Mouse (Mus musculus) kidney, adult 2 months (tissue): ENCODE measurements at regions not wholly inside any gene's neighbourhood (a gene's known extent, or its start where the extent isn't known, plus 50 kb on each side); places are given as distances from the start of the nearest gene placed in this dataset.

Source experiments
- DNase-seq: peaks from one replicate; pipeline ENCODE4 v3.0.0; 2021
- H3K27ac ChIP-seq: fragments of 200-500 bp; 2 replicates; pipeline ENCODE4 v1.5.1; 2012; ENCODE audit warnings: low read depth, low read length, control low read depth, inconsistent platforms; ENCODE audit not compliant: insufficient read depth
- H3K27me3 ChIP-seq: fragments of 200-500 bp; replicated peaks from 2 replicates; pipeline ENCODE4 v1.6.1; 2012; ENCODE audit warnings: mild to moderate bottlenecking, moderate library complexity, low read length, inconsistent platforms; ENCODE audit not compliant: control insufficient read depth, insufficient read depth
- H3K36me3 ChIP-seq: fragments of 200-500 bp; 2 replicates; pipeline ENCODE4 v1.6.1; 2012; ENCODE audit warnings: mild to moderate bottlenecking, moderate library complexity, low read length, inconsistent platforms; ENCODE audit not compliant: control insufficient read depth, insufficient read depth
- H3K4me1 ChIP-seq: fragments of 200-500 bp; 2 replicates; pipeline ENCODE4 v1.6.1; 2011; ENCODE audit warnings: low read length; ENCODE audit not compliant: control insufficient read depth, insufficient read depth
- H3K4me3 ChIP-seq: fragments of 200-500 bp; 2 replicates; pipeline ENCODE4 v1.5.1; 2011; ENCODE audit warnings: mild to moderate bottlenecking, low read depth, low read length, control low read depth; ENCODE audit not compliant: insufficient read depth
- CTCF ChIP-seq: fragments of 200-500 bp; conservative IDR thresholded peaks from 2 replicates; pipeline ENCODE4 v1.5.1; 2011; ENCODE audit warnings: low read depth, mild to moderate bottlenecking, control low read depth, low read length, moderate library complexity, mixed read lengths; ENCODE audit not compliant: insufficient read depth, insufficient read length
- POLR2A ChIP-seq: fragments of 200-500 bp; IDR thresholded peaks from one replicate; pipeline ENCODE4 v1.6.1; 2011; ENCODE audit warnings: low read depth, low read length, control low read depth
- WGBS: fragments of 180-500 bp; shearing (Covaris S2); methylation state at CpG from one replicate; pipeline ENCODE4 v1.1.7; 2018; 5-methylcytosine and 5-hydroxymethylcytosine counted together

GRCm38 (mm10) chrX:70820518-70820917, 229.5 kb upstream of the Mamld1 start:
- Histone ChIP-seq H3K4me3 (no peak overlapping the region), H3K27ac (no peak overlapping the region), H3K4me1 (no peaks in the 10 kb centered on the region), H3K36me3 (no peaks in the 10 kb centered on the region), H3K27me3 (no peaks in the 10 kb centered on the region)
- no peak for DNase-seq
- TF ChIP-seq POLR2A (no peak), CTCF (no peak)
- WGBS, result 97% methylated on average over 3 of the region's 3 CpGs

GRCm38 (mm10) chrX:70817771-70818170, 232.3 kb upstream of the Mamld1 start:
- no peaks in the 10 kb centered on the region for H3K36me3 ChIP-seq

GRCm38 (mm10) chrX:70816662-70817061, 233.4 kb upstream of the Mamld1 start:
- Histone ChIP-seq H3K36me3 (no peaks in the 10 kb centered on the region), H3K27ac (no peak overlapping the region), H3K4me1 (no peaks in the 10 kb centered on the region), H3K4me3 (no peak overlapping the region), H3K27me3 (no peaks in the 10 kb centered on the region)
- 59% methylated on average over 3 of the region's 3 CpGs for WGBS
- peak; percentile 8 for DNase-seq
- no peak for TF ChIP-seq CTCF

More at GRCm38 (mm10) chrX:70817771-70818170, 232.3 kb upstream of the Mamld1 start:
- no peak overlapping the region for H3K27ac ChIP-seq
- DNase-seq, result peak; percentile 18
- no peaks in the 10 kb centered on the region for H3K27me3 ChIP-seq
- TF ChIP-seq POLR2A, result no peak
- no peak for TF ChIP-seq CTCF
- 41% methylated on average over 1 of the region's 1 CpGs for WGBS
- H3K4me1 ChIP-seq, result no peaks in the 10 kb centered on the region
- H3K4me3 ChIP-seq, result no peak overlapping the region

GRCm38 (mm10) chrX:70791796-70792195, 258.3 kb upstream of the Mamld1 start:
- TF ChIP-seq CTCF (no peak), POLR2A (no peak)
- 86% methylated on average over 3 of the region's 3 CpGs for WGBS
- H3K4me1 ChIP-seq, result no peaks in the 10 kb centered on the region
- no peak for DNase-seq
- no peaks in the 10 kb centered on the region for H3K27me3 ChIP-seq
- no peak overlapping the region for H3K27ac ChIP-seq
- H3K36me3 ChIP-seq, result no peaks in the 10 kb centered on the region
- H3K4me3 ChIP-seq, result no peak overlapping the region

GRCm38 (mm10) chrX:70762862-70763261, 285.9 kb upstream of the Tmem185a start:
- Histone ChIP-seq H3K27me3 (no peaks in the 10 kb centered on the region), H3K4me1 (no peaks in the 10 kb centered on the region), H3K27ac (no peak overlapping the region), H3K4me3 (no peak overlapping the region), H3K36me3 (no peaks in the 10 kb centered on the region)
- DNase-seq, result peak; percentile 0
- 64% methylated on average over 1 of the region's 1 CpGs for WGBS
- TF ChIP-seq POLR2A (no peak), CTCF (no peak)

- H3K4me1 ChIP-seq, result no peaks in the 10 kb centered on the region
- H3K27ac ChIP-seq, result no peak overlapping the region
- TF ChIP-seq CTCF, result no peak
- no peak for TF ChIP-seq POLR2A
- H3K4me3 ChIP-seq, result no peak overlapping the region
- peak; percentile 0 for DNase-seq
- WGBS, result 65% methylated on average over 5 of the region's 5 CpGs
- no peaks in the 10 kb centered on the region for H3K36me3 ChIP-seq
- no peaks in the 10 kb centered on the region for H3K27me3 ChIP-seq
Measured at GRCm38 (mm10) chrX:70713004-70713604, 236.1 kb upstream of the Tmem185a start.

GRCm38 (mm10) chrX:70682194-70682593, 205.2 kb upstream of the Tmem185a start:
- no peak for DNase-seq
- Histone ChIP-seq H3K27me3 (no peaks in the 10 kb centered on the region), H3K4me1 (no peaks in the 10 kb centered on the region), H3K36me3 (no peaks in the 10 kb centered on the region), H3K4me3 (no peak overlapping the region), H3K27ac (no peak overlapping the region)
- TF ChIP-seq POLR2A (no peak), CTCF (no peak)
- 63% methylated on average over 3 of the region's 3 CpGs for WGBS

GRCm38 (mm10) chrX:70667092-70667491, 190.1 kb upstream of the Tmem185a start:
- no peaks in the 10 kb centered on the region for H3K27me3 ChIP-seq
- no peak for TF ChIP-seq CTCF
- TF ChIP-seq POLR2A, result no peak
- H3K36me3 ChIP-seq, result no peaks in the 10 kb centered on the region
- H3K4me1 ChIP-seq, result no peaks in the 10 kb centered on the region
- no peak for DNase-seq
- no peak overlapping the region for H3K4me3 ChIP-seq
- H3K27ac ChIP-seq, result no peak overlapping the region
- 77% methylated on average over 3 of the region's 3 CpGs for WGBS
